Mouse (Mus musculus) E14TG2a.4 (cell line): ENCODE measurements at regions not wholly inside any gene's neighbourhood (a gene's known extent, or its start where the extent isn't known, plus 50 kb on each side); places are given as distances from the start of the nearest gene placed in this dataset.

ENCODE experiments used
- CTCF ChIP-seq: conservative IDR thresholded peaks from 2 replicates; pipeline ENCODE4 v1.5.1; 2014; ENCODE audit warnings: low read length
- POU5F1 ChIP-seq: IDR thresholded peaks from 2 replicates; pipeline ENCODE4 v1.6.1; 2014; ENCODE audit warnings: low read length, borderline replicate concordance

DNA sequence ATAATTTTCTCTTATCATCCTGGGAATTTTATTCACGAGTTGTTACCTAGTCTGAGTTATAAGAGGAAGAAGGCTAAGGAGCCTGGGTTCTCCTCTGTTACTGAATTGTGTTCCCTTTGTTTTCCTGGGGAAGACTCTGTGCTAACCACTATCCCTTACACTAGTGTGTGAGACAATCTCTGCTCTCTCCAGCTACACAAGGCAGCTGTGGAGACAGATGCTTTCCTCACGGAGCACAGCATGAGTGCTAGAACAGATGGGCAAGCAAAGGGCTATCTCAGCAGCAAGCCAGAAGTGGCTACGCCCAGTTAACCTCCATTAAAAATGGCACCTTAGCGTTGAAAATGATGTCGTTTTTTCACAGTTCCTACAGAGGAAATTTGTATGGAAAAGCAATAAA is 75.5 kb upstream of the Lef1 start:
- no peak for TF ChIP-seq POU5F1
- no peak for TF ChIP-seq CTCF
